8 mouse cellular contexts compared by ENCODE assay signal in genomic region chr7:16950861-16951635, GRCm38 (mm10). TPM values are rescaled to one million over a fixed set of nuclear protein-coding genes. Genes with fewer than 3 reads are reported as not detected.
DNase-seq lines count a peak whose midpoint lies in the region; ATAC-seq and TF ChIP-seq lines count a peak whose summit lies in the region.

No protein-coding gene starts in this region.

- no peak for TF ChIP-seq POLR2A in limb, embryonic 14.5 days (IDR thresholded peaks at IDR 0.05; ENCODE audit: borderline replicate concordance, extremely low read depth, insufficient read depth, insufficient read length)

- peak; percentile 87 for TF ChIP-seq CTCF in midbrain, postnatal 0 days (IDR thresholded peaks at IDR 0.05)

- no peak overlapping the region for H3K4me2 ChIP-seq in limb, embryonic 14.5 days (replicated peaks; ENCODE audit: low read depth, low read length, severe bottlenecking)
- H3K4me2 ChIP-seq in midbrain, postnatal 0 days (ENCODE audit: low read depth, low read length, poor library complexity, severe bottlenecking): no peak overlapping the region

- no peak overlapping the region for H3K27ac ChIP-seq in limb, embryonic 14.5 days (replicated peaks; ENCODE audit: low read depth, low read length)
- peak overlapping the region; percentile 65 for H3K27ac ChIP-seq in midbrain, postnatal 0 days (ENCODE audit: low read depth, low read length)

- no peaks in the 10 kb centered on the region for H3K9me3 ChIP-seq in limb, embryonic 14.5 days (ENCODE audit: control insufficient read depth, low read length)
- H3K9me3 ChIP-seq in midbrain, postnatal 0 days (ENCODE audit: low read length): no peaks in the 10 kb centered on the region

- H3K36me3 ChIP-seq in limb, embryonic 14.5 days (ENCODE audit: control insufficient read depth, insufficient read depth, low read length): no peaks in the 10 kb centered on the region
- H3K36me3 ChIP-seq in midbrain, postnatal 0 days (ENCODE audit: insufficient read depth, low read length): no peaks in the 10 kb centered on the region; the same call in 1 of the 2 replicates

- H3K4me3 ChIP-seq in limb, embryonic 14.5 days (replicated peaks; ENCODE audit: low read length): no peak overlapping the region
- H3K4me3 ChIP-seq in midbrain, postnatal 0 days (ENCODE audit: low read depth, low read length): no peak overlapping the region

- H3K27me3 ChIP-seq in limb, embryonic 14.5 days (ENCODE audit: control insufficient read depth, insufficient read depth, low read length): peaks cover 23% of the 10 kb centered on the region
- H3K27me3 ChIP-seq in midbrain, postnatal 0 days (ENCODE audit: insufficient read depth, low read length): no peaks in the 10 kb centered on the region

- WGBS in limb, embryonic 14.5 days: 23% methylated on average over 18 of the region's 18 CpGs
- WGBS in midbrain, postnatal 0 days: 26% methylated on average over 18 of the region's 18 CpGs

- peak; percentile 87 for DNase-seq in layer of hippocampus, adult 11-12 months (ENCODE audit: low spot score)
- DNase-seq in layer of hippocampus, adult 9-10 months (ENCODE audit: low spot score): no peak
- DNase-seq in embryo, embryonic 11.5 days (ENCODE audit: low read depth, low spot score): peak; percentile 77
- peak; percentile 82 to 89 for DNase-seq in heart, adult 18-20 months
- peak; percentile 73 for DNase-seq in kidney, adult 18-20 months
- DNase-seq in limb, embryonic 14.5 days (ENCODE audit: low spot score): peak; percentile 80
- peak; percentile 87 for DNase-seq in midbrain, postnatal 0 days (ENCODE audit: low spot score)
- DNase-seq in spleen, postnatal 10 days (ENCODE audit: low spot score in 2 of 2): peak; percentile 36 to 77

- peaks cover 29% of the 10 kb centered on the region for H3K4me1 ChIP-seq in limb, embryonic 14.5 days (ENCODE audit: control insufficient read depth, insufficient read depth, low read length)
- H3K4me1 ChIP-seq in midbrain, postnatal 0 days (ENCODE audit: insufficient read depth, low read length): peaks cover 12% of the 10 kb centered on the region

- no peak overlapping the region for H3K9ac ChIP-seq in limb, embryonic 14.5 days (ENCODE audit: low read depth, low read length, severe bottlenecking)
- H3K9ac ChIP-seq in midbrain, postnatal 0 days (replicated peaks; ENCODE audit: low read length, poor library complexity, severe bottlenecking): no peak overlapping the region

- ATAC-seq in limb, embryonic 14.5 days (ENCODE audit: low FRiP score, low read depth): peak; percentile 66
- ATAC-seq in midbrain, postnatal 0 days (ENCODE audit: low FRiP score): peak; percentile 48

RNA-seq across cellular contexts. Expression of gene Pnmal2, which starts 6.6 kb away (rescaled TPM):
- total RNA-seq in heart, adult 18-20 months (2021): 1 to 10 TPM; 3.7 to 4.0 TPM
- polyA plus RNA-seq in limb, embryonic 14.5 days (2012; rRNA removed): 12.8 and 13.9 TPM in 2 replicates
- polyA plus RNA-seq in limb, embryonic 14.5 days (2014; fragmentation: Nextera tagmentation; extraction: Ambion mirVana): 16.5 and 18.8 TPM in 2 replicates
- 155 and 174 TPM in 2 replicates for total RNA-seq in midbrain, postnatal 0 days (2014; rRNA removed)
- 180 and 187 TPM in 2 replicates for polyA plus RNA-seq in midbrain, postnatal 0 days (2015; fragmentation: Nextera tagmentation; extraction: Ambion mirVana)

RNA-seq across cellular contexts. Expression of gene Pnmal1, which starts 8.4 kb away (rescaled TPM):
- not detected for total RNA-seq in heart, adult 18-20 months (2021)
- polyA plus RNA-seq in limb, embryonic 14.5 days (2012; rRNA removed): 0.33 and 0.49 TPM in 2 replicates
- 0.43 and 0.58 TPM in 2 replicates for polyA plus RNA-seq in limb, embryonic 14.5 days (2014; fragmentation: Nextera tagmentation; extraction: Ambion mirVana)
- total RNA-seq in midbrain, postnatal 0 days (2014; rRNA removed): 41.2 and 54.0 TPM in 2 replicates
- polyA plus RNA-seq in midbrain, postnatal 0 days (2015; fragmentation: Nextera tagmentation; extraction: Ambion mirVana): 64.8 and 65.2 TPM in 2 replicates

RNA-seq across cellular contexts. Expression of gene Calm3, which starts 27.1 kb away (rescaled TPM):
- total RNA-seq in heart, adult 18-20 months (2021): 100 to 1,000 TPM; 166 to 200 TPM
- 281 and 320 TPM in 2 replicates for polyA plus RNA-seq in limb, embryonic 14.5 days (2012; rRNA removed)
- 156 and 164 TPM in 2 replicates for polyA plus RNA-seq in limb, embryonic 14.5 days (2014; fragmentation: Nextera tagmentation; extraction: Ambion mirVana)
- total RNA-seq in midbrain, postnatal 0 days (2014; rRNA removed): 1,835 and 1,985 TPM in 2 replicates
- polyA plus RNA-seq in midbrain, postnatal 0 days (2015; fragmentation: Nextera tagmentation; extraction: Ambion mirVana): 467 and 471 TPM in 2 replicates

RNA-seq across cellular contexts. Expression of gene Gm42372, which starts 31.8 kb away (rescaled TPM):
- total RNA-seq in heart, adult 18-20 months (2021): under 1 TPM in 1 of 2 experiments, not detected in 1; 0.08 TPM
- 0.29 and 0.34 TPM in 2 replicates for polyA plus RNA-seq in limb, embryonic 14.5 days (2012; rRNA removed)
- 0.17 and 0.23 TPM in 2 replicates for polyA plus RNA-seq in limb, embryonic 14.5 days (2014; fragmentation: Nextera tagmentation; extraction: Ambion mirVana)
- total RNA-seq in midbrain, postnatal 0 days (2014; rRNA removed): 48.8 and 49.0 TPM in 2 replicates
- 9.0 and 9.2 TPM in 2 replicates for polyA plus RNA-seq in midbrain, postnatal 0 days (2015; fragmentation: Nextera tagmentation; extraction: Ambion mirVana)

RNA-seq across cellular contexts. Expression of gene Ccdc8, which starts 41.5 kb away (rescaled TPM):
- total RNA-seq in heart, adult 18-20 months (2021): 1 to 10 TPM; 3.8 to 4.5 TPM
- polyA plus RNA-seq in limb, embryonic 14.5 days (2012; rRNA removed): 39.7 and 40.7 TPM in 2 replicates
- 25.5 and 27.2 TPM in 2 replicates for polyA plus RNA-seq in limb, embryonic 14.5 days (2014; fragmentation: Nextera tagmentation; extraction: Ambion mirVana)
- total RNA-seq in midbrain, postnatal 0 days (2014; rRNA removed): 5.5 and 5.8 TPM in 2 replicates
- polyA plus RNA-seq in midbrain, postnatal 0 days (2015; fragmentation: Nextera tagmentation; extraction: Ambion mirVana): 2.0 and 2.5 TPM in 2 replicates

Comparison
In these comparisons a context has a peak if more than half of its experiments do, and no peak if none do; other contexts are left out.
1. RNA of gene Pnmal2, which starts 6.6 kb away (total RNA-seq): 155 to 174 TPM in midbrain, postnatal 0 days; 3.7 to 4.0 TPM in heart, adult 18-20 months; every median in the first group is over 10 times any median in the second.
2. RNA of gene Pnmal1, which starts 8.4 kb away (total RNA-seq): 41.2 to 54.0 TPM in midbrain, postnatal 0 days; not detected in heart, adult 18-20 months; every median in the first group is over 10 times any median in the second.